Mouse (Mus musculus): ENCODE results near the gene Eif3b. TPM values are rescaled to one million over a fixed set of nuclear protein-coding genes. Genes with fewer than 3 reads are reported as not detected.
"Not testable (repeated sequence)": the region's sequence is repeated elsewhere in the genome, so short reads cannot be mapped to it uniquely, and the experiment has no call there.

The Eif3b gene
- polyA plus RNA-seq, 1 experiment: 331 TPM

DNA sequence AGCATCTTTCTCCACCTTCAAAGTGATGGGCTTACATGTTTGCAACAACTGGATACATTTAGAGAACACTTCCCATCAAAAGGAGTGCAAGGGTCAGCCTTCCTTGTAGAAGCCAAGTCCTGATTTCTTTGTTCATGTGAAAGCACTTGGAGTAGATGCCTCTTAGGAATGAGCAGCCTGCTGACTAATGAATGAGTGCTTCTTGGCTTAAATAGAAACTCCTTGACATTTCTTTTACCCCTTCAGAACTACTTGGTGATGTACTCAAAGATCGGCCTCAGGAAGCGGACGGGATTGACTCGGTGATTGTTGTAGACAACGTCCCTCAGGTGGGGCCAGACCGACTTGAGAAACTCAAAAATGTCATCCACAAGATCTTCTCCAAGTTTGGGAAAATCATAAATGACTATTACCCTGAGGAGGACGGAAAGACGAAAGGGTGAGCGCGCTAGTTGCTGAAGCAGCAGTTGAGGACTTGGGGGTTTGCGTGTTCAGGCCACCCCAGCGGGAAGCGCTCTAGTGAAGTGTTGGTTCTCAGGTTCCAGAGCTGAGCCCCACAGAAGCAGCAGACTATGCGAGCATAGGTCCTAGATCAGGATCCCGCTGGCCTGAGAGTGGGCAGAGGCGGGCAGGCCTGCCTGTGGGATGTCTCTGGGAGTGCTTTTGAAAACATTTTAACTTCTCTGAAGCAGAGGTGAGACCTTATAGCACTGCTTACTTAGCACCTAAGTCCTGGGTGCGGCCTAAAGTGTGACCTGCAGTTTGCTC lies 6.1 kb downstream of the Eif3b start:
- no peak overlapping the region for H3ac ChIP-seq (ENCODE audit: control insufficient read depth, insufficient read length, low read depth)
- peaks cover 67% of the 10 kb centered on the region for H3K79me3 ChIP-seq (ENCODE audit: low read depth)
- peaks cover 85% of the 10 kb centered on the region for H3K36me3 ChIP-seq (ENCODE audit: control insufficient read depth, insufficient read depth)
- H3K27me3 ChIP-seq (ENCODE audit: control insufficient read depth, insufficient read depth, insufficient read length): no peaks in the 10 kb centered on the region
- no peak overlapping the region for H3K4me3 ChIP-seq (ENCODE audit: insufficient read depth, poor library complexity, severe bottlenecking)
- TF ChIP-seq CEBPB (IDR thresholded peaks at IDR 0.05; ENCODE audit: low read depth): no peak
- TF ChIP-seq MYOG (IDR thresholded peaks at IDR 0.05; ENCODE audit: control insufficient read depth, extremely low read depth, insufficient read length): no peak
- no peak for TF ChIP-seq MYOD1 (IDR thresholded peaks at IDR 0.05; ENCODE audit: control insufficient read depth, insufficient read length, low read depth)
- TF ChIP-seq FOSL1 (IDR thresholded peaks at IDR 0.05; ENCODE audit: insufficient read depth, low read length, poor library complexity, severe bottlenecking): no peak
- no peak for TF ChIP-seq MAX (IDR thresholded peaks at IDR 0.05)
- no peak for TF ChIP-seq CTCF (IDR thresholded peaks at IDR 0.05; ENCODE audit: control insufficient read depth, insufficient read depth, insufficient read length)
- peaks cover 85% of the 10 kb centered on the region for H3K79me2 ChIP-seq (ENCODE audit: control insufficient read depth, insufficient read depth)

GRCm38 (mm10) chr5:140439117-140439516 lies 20.0 kb downstream of the Eif3b start:
- H3K79me2 ChIP-seq (ENCODE audit: control insufficient read depth, insufficient read depth); H3K27me3 ChIP-seq (ENCODE audit: control insufficient read depth, insufficient read depth, insufficient read length): not testable (repeated sequence)

GRCm38 (mm10) chr5:140441406-140441805 lies 22.3 kb downstream of the Eif3b start:
- no peak overlapping the region for H3K4me3 ChIP-seq (ENCODE audit: insufficient read depth, poor library complexity, severe bottlenecking)
- no peak for TF ChIP-seq CEBPB (IDR thresholded peaks at IDR 0.05; ENCODE audit: low read depth)
- TF ChIP-seq MYOD1 (IDR thresholded peaks at IDR 0.05; ENCODE audit: control insufficient read depth, insufficient read length, low read depth): no peak
- no peak for TF ChIP-seq CTCF (IDR thresholded peaks at IDR 0.05; ENCODE audit: control insufficient read depth, insufficient read depth, insufficient read length)
- TF ChIP-seq MAX (IDR thresholded peaks at IDR 0.05): no peak
- no peak for TF ChIP-seq USF1 (IDR thresholded peaks at IDR 0.05; ENCODE audit: low read depth)
- TF ChIP-seq FOSL1 (IDR thresholded peaks at IDR 0.05; ENCODE audit: insufficient read depth, low read length, poor library complexity, severe bottlenecking): no peak
- TF ChIP-seq MYOG (IDR thresholded peaks at IDR 0.05; ENCODE audit: control insufficient read depth, extremely low read depth, insufficient read length): no peak
- H3K79me2 ChIP-seq (ENCODE audit: control insufficient read depth, insufficient read depth): no peaks in the 10 kb centered on the region
- H3K36me3 ChIP-seq (ENCODE audit: control insufficient read depth, insufficient read depth): peaks cover 89% of the 10 kb centered on the region
- no peaks in the 10 kb centered on the region for H3K27me3 ChIP-seq (ENCODE audit: control insufficient read depth, insufficient read depth, insufficient read length)
- H3K79me3 ChIP-seq (ENCODE audit: low read depth): peaks cover 1% of the 10 kb centered on the region
- no peak overlapping the region for H3ac ChIP-seq (ENCODE audit: control insufficient read depth, insufficient read length, low read depth)

More at GRCm38 (mm10) chr5:140439117-140439516, 20.0 kb downstream of the Eif3b start:
- H3K79me3 ChIP-seq (ENCODE audit: low read depth); H3ac ChIP-seq (ENCODE audit: control insufficient read depth, insufficient read length, low read depth); H3K4me3 ChIP-seq (ENCODE audit: insufficient read depth, poor library complexity, severe bottlenecking): not testable (repeated sequence)
- H3K36me3 ChIP-seq (ENCODE audit: control insufficient read depth, insufficient read depth): peaks cover 90% of the 10 kb centered on the region

DNA sequence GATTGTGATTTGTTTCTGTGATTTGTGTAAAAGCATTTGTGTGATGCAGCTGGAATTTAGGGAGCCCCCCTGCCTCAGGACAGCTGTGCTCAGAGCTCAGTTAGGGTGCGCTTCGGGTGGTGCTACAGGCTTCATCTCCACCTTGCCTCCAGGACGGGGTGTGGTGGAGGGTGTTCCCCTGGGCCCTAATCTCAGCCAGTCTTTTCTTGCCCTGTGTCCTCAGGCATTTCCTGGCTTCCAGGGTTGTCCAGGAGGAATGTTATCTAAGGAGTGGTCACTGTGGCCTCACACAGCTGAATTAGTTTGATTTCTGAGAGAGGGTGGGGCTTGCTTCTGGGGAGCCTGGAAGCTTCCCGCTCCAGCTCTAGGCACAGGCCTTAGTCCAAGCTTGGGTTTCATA lies 24.9 kb downstream of the Eif3b start:
- Histone ChIP-seq H3K36me3 (ENCODE audit: control insufficient read depth, insufficient read depth) (peaks cover 70% of the 10 kb centered on the region), H3K79me2 (ENCODE audit: control insufficient read depth, insufficient read depth) (no peaks in the 10 kb centered on the region), H3K79me3 (ENCODE audit: low read depth) (peaks cover 1% of the 10 kb centered on the region), H3ac (ENCODE audit: control insufficient read depth, insufficient read length, low read depth) (no peak overlapping the region), H3K27me3 (ENCODE audit: control insufficient read depth, insufficient read depth, insufficient read length) (no peaks in the 10 kb centered on the region), H3K4me3 (ENCODE audit: insufficient read depth, poor library complexity, severe bottlenecking) (no peak overlapping the region)
- no peak for TF ChIP-seq USF1 (IDR thresholded peaks at IDR 0.05; ENCODE audit: low read depth)
- TF ChIP-seq MYOG (IDR thresholded peaks at IDR 0.05; ENCODE audit: control insufficient read depth, extremely low read depth, insufficient read length): no peak
- TF ChIP-seq CEBPB (IDR thresholded peaks at IDR 0.05; ENCODE audit: low read depth): no peak
- TF ChIP-seq MYOD1 (IDR thresholded peaks at IDR 0.05; ENCODE audit: control insufficient read depth, insufficient read length, low read depth): no peak
- TF ChIP-seq MAX (IDR thresholded peaks at IDR 0.05): no peak
- no peak for TF ChIP-seq FOSL1 (IDR thresholded peaks at IDR 0.05; ENCODE audit: insufficient read depth, low read length, poor library complexity, severe bottlenecking)
- TF ChIP-seq CTCF (IDR thresholded peaks at IDR 0.05; ENCODE audit: control insufficient read depth, insufficient read depth, insufficient read length): no peak

GRCm38 (mm10) chr5:140445345-140445744 lies 26.2 kb downstream of the Eif3b start, which contains the start of gene Gm4869:
TSS of gene Gm4869 (plus strand) at chr5:140445645.
- Histone ChIP-seq H3K27me3 (ENCODE audit: control insufficient read depth, insufficient read depth, insufficient read length) (no peaks in the 10 kb centered on the region), H3ac (ENCODE audit: control insufficient read depth, insufficient read length, low read depth) (no peak within 1 kb of the TSS), H3K4me3 (ENCODE audit: insufficient read depth, poor library complexity, severe bottlenecking) (no peak within 1 kb of the TSS), H3K79me2 (ENCODE audit: control insufficient read depth, insufficient read depth) (no peaks in the 10 kb centered on the region), H3K79me3 (ENCODE audit: low read depth) (peaks cover under 1% of the 10 kb centered on the region), H3K36me3 (ENCODE audit: control insufficient read depth, insufficient read depth) (peaks cover 60% of the 10 kb centered on the region)
- TF ChIP-seq CTCF (IDR thresholded peaks at IDR 0.05; ENCODE audit: control insufficient read depth, insufficient read depth, insufficient read length) (no peak), MAX (IDR thresholded peaks at IDR 0.05) (no peak)

GRCm38 (mm10) chr5:140446054-140446453 lies 26.9 kb downstream of the Eif3b start:
- H3K36me3 ChIP-seq (ENCODE audit: control insufficient read depth, insufficient read depth): peaks cover 53% of the 10 kb centered on the region
- H3K4me3 ChIP-seq (ENCODE audit: insufficient read depth, poor library complexity, severe bottlenecking): no peak overlapping the region
- no peaks in the 10 kb centered on the region for H3K79me2 ChIP-seq (ENCODE audit: control insufficient read depth, insufficient read depth)
- no peak overlapping the region for H3ac ChIP-seq (ENCODE audit: control insufficient read depth, insufficient read length, low read depth)
- no peaks in the 10 kb centered on the region for H3K27me3 ChIP-seq (ENCODE audit: control insufficient read depth, insufficient read depth, insufficient read length)
- no peaks in the 10 kb centered on the region for H3K79me3 ChIP-seq (ENCODE audit: low read depth)
- TF ChIP-seq USF1 (IDR thresholded peaks at IDR 0.05; ENCODE audit: low read depth): no peak
- TF ChIP-seq MYOD1 (IDR thresholded peaks at IDR 0.05; ENCODE audit: control insufficient read depth, insufficient read length, low read depth): no peak
- no peak for TF ChIP-seq CEBPB (IDR thresholded peaks at IDR 0.05; ENCODE audit: low read depth)
- TF ChIP-seq MAX (IDR thresholded peaks at IDR 0.05): no peak
- no peak for TF ChIP-seq CTCF (IDR thresholded peaks at IDR 0.05; ENCODE audit: control insufficient read depth, insufficient read depth, insufficient read length)
- TF ChIP-seq MYOG (IDR thresholded peaks at IDR 0.05; ENCODE audit: control insufficient read depth, extremely low read depth, insufficient read length): no peak
- TF ChIP-seq FOSL1 (IDR thresholded peaks at IDR 0.05; ENCODE audit: insufficient read depth, low read length, poor library complexity, severe bottlenecking): no peak
